Mouse (Mus musculus) neural tube, embryonic 14.5 days (tissue): ENCODE data around the gene Cryzl1. TPM values are rescaled to one million over a fixed set of nuclear protein-coding genes. Genes with fewer than 3 reads are reported as not detected.

Experiments
- ATAC-seq: fragments of 200-750 bp; cut with Nextera tagmentation; 2 replicates; pipeline ENCODE4 v1.8.0; 2017; ENCODE audit warnings: low read depth, mild to moderate bottlenecking, moderate TSS enrichment, moderate library complexity
- H3K27ac ChIP-seq: fragments of 300-500 bp; sonication (generic); 2 replicates; pipeline ENCODE4 v1.5.1; 2014; ENCODE audit warnings: low read depth, mild to moderate bottlenecking, control low read depth, low read length, moderate library complexity, mixed read lengths
- H3K27me3 ChIP-seq: fragments of 300-500 bp; sonication (generic); 2 replicates; pipeline ENCODE4 v1.6.1; 2014; ENCODE audit warnings: low read length; ENCODE audit not compliant: control insufficient read depth, insufficient read depth
- H3K36me3 ChIP-seq: fragments of 300-500 bp; sonication (generic); 2 replicates; pipeline ENCODE4 v1.6.1; 2014; ENCODE audit warnings: low read length, mixed read lengths; ENCODE audit not compliant: control insufficient read depth, insufficient read depth
- H3K4me1 ChIP-seq: fragments of 300-500 bp; sonication (generic); 2 replicates; pipeline ENCODE4 v1.6.1; 2014; ENCODE audit warnings: low read length; ENCODE audit not compliant: control insufficient read depth, insufficient read depth
- H3K4me2 ChIP-seq: fragments of 300-500 bp; sonication (generic); 2 replicates; pipeline ENCODE4 v1.6.1; 2014; ENCODE audit warnings: mild to moderate bottlenecking, low read depth, low read length, control low read depth
- H3K4me3 ChIP-seq: fragments of 300-500 bp; sonication (generic); 2 replicates; pipeline ENCODE4 v1.5.1; 2014; ENCODE audit warnings: low read depth, low read length, control low read depth, mixed read lengths
- H3K9ac ChIP-seq: fragments of 300-500 bp; sonication (generic); replicated peaks from 2 replicates; pipeline ENCODE4 v1.6.1; 2014; ENCODE audit warnings: low read depth, mild to moderate bottlenecking, control low read depth, low read length, mixed read lengths
- H3K9me3 ChIP-seq: fragments of 300-500 bp; sonication (generic); 2 replicates; pipeline ENCODE4 v1.6.1; 2016; ENCODE audit warnings: low read length; ENCODE audit not compliant: control insufficient read depth
- WGBS: fragments of 180-500 bp; shearing (Covaris S2); extraction: QIAGEN DNeasy Blood & Tissue Kit; methylation state at CpG from one replicate; pipeline ENCODE4 v1.1.7; 2014; 5-methylcytosine and 5-hydroxymethylcytosine counted together
- polyA plus RNA-seq: library from polyadenylated mRNA; unstranded; fragments of >200 nt; fragmentation: Nextera tagmentation; extraction: Ambion mirVana; gene quantifications from 2 replicates; pipeline ENCODE4 v1.2.1, GENCODE M21; 2014

Cryzl1 gene
- polyA plus RNA-seq, 1 experiment from 2014 or later = 118 TPM

- Histone ChIP-seq H3K4me1 (peaks cover 47% of the 10 kb centered on the region), H3K4me3 (no peak overlapping the region), H3K27ac (no peak overlapping the region), H3K36me3 (no peaks in the 10 kb centered on the region), H3K27me3 (no peaks in the 10 kb centered on the region), H3K9ac (no peak overlapping the region), H3K9me3 (no peaks in the 10 kb centered on the region), H3K4me2 (no peak overlapping the region)
- WGBS = 72% methylated on average over 15 of the region's 15 CpGs
- no peak for ATAC-seq
These were observed 36.5 kb upstream of the Cryzl1 start for GRCm38 (mm10) chr16:91765121-91765815.

DNA sequence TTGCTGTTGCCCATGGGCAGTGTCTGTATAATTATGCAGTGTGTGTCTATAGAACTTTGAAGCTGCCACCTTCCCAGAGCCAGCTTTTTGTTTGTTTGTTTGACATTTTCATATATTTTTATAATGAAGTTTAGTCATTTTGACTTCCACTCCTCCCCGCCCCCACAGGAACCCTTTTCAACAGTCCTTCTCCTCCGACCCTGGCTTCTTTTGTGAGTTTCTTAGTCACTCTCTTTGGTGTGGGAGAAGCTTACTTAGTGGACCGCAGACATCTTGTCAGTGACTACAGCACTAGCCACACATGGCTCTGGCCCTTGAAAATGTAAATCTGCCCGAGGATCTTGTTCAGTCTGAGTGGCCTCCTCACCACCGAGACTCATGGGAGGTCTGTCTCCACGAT lies 35.6 kb upstream of the Cryzl1 start:
- H3K27ac ChIP-seq = no peak overlapping the region

DNA sequence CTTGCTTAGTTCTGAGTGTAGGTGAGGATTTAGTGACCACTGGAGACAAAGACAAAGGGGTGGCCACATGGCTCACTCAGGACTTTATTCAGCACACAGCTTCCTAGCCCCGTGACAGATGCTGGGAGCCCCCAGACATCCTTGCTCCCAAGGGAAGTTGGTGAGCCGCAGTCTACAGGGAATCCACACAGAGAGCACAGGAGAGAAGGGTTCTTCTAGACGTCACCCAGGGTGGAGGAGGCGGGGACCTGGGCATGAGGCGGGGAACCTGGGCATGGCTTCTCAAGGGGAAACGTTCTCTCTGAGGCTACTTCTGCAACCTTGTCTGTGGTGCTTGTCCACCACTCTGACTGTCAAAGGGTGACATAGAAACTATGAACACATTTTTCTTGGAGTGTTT lies 35.2 kb upstream of the Cryzl1 start:
- Histone ChIP-seq H3K27me3 (no peaks in the 10 kb centered on the region), H3K4me1 (peaks cover 39% of the 10 kb centered on the region), H3K9ac (no peak overlapping the region), H3K9me3 (no peaks in the 10 kb centered on the region), H3K4me2 (no peak overlapping the region), H3K36me3 (no peaks in the 10 kb centered on the region), H3K27ac (no peak overlapping the region), H3K4me3 (no peak overlapping the region)
- 53% methylated on average over 6 of the region's 6 CpGs for WGBS
- no peak for ATAC-seq

More for the DNA sequence above, 35.6 kb upstream of the Cryzl1 start:
- H3K4me1 ChIP-seq = peaks cover 39% of the 10 kb centered on the region
- H3K36me3 ChIP-seq = no peaks in the 10 kb centered on the region
- H3K27me3 ChIP-seq = no peaks in the 10 kb centered on the region
- ATAC-seq = no peak
- H3K9me3 ChIP-seq = no peaks in the 10 kb centered on the region
- no peak overlapping the region for H3K9ac ChIP-seq
- H3K4me2 ChIP-seq = no peak overlapping the region
- no peak overlapping the region for H3K4me3 ChIP-seq
- 83% methylated on average over 6 of the region's 6 CpGs for WGBS

GRCm38 (mm10) chr16:91762476-91762875 lies 33.7 kb upstream of the Cryzl1 start:
- H3K4me1 ChIP-seq = peaks cover 39% of the 10 kb centered on the region
- WGBS = 54% methylated on average over 7 of the region's 7 CpGs
- no peak overlapping the region for H3K27ac ChIP-seq
- no peak overlapping the region for H3K4me3 ChIP-seq
- no peak overlapping the region for H3K9ac ChIP-seq
- no peaks in the 10 kb centered on the region for H3K27me3 ChIP-seq
- no peaks in the 10 kb centered on the region for H3K9me3 ChIP-seq
- H3K36me3 ChIP-seq = no peaks in the 10 kb centered on the region
- no peak overlapping the region for H3K4me2 ChIP-seq
- no peak for ATAC-seq

DNA sequence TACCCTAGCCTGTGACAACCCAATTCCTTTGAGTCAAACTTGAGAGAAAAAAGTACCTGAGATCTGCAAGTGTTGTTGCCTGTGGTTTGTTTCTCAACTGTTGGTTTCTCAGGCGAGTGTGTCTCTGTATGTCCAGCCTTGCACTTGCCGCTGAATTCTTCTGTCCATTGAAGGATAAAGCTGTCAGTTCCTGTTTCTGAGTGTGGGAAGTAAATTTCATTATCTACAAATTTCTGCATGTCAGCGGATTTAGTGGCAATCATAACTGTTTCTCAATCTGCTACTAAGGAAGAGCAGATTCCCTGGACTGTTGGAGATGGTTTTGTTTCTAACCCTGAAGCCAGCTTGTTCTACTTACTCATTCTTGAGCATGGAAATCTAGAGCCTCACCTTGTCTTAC lies 33.0 kb upstream of the Cryzl1 start:
- no peak overlapping the region for H3K9ac ChIP-seq
- H3K27me3 ChIP-seq = no peaks in the 10 kb centered on the region
- WGBS = 86% methylated on average over 3 of the region's 3 CpGs
- ATAC-seq = no peak
- H3K4me3 ChIP-seq = no peak overlapping the region
- peaks cover 33% of the 10 kb centered on the region for H3K4me1 ChIP-seq
- H3K9me3 ChIP-seq = no peaks in the 10 kb centered on the region
- no peak overlapping the region for H3K4me2 ChIP-seq
- no peak overlapping the region for H3K27ac ChIP-seq
- no peaks in the 10 kb centered on the region for H3K36me3 ChIP-seq

GRCm38 (mm10) chr16:91761202-91761601 lies 32.4 kb upstream of the Cryzl1 start:
- peaks cover 30% of the 10 kb centered on the region for H3K4me1 ChIP-seq

GRCm38 (mm10) chr16:91754957-91755356 lies 26.2 kb upstream of the Cryzl1 start:
- H3K9me3 ChIP-seq = no peaks in the 10 kb centered on the region
- H3K4me3 ChIP-seq = no peak overlapping the region
- no peak overlapping the region for H3K4me2 ChIP-seq
- H3K4me1 ChIP-seq = no peaks in the 10 kb centered on the region
- no peak for ATAC-seq
- H3K27me3 ChIP-seq = no peaks in the 10 kb centered on the region
- 93% methylated on average over 6 of the region's 6 CpGs for WGBS
- H3K9ac ChIP-seq = no peak overlapping the region
- H3K36me3 ChIP-seq = no peaks in the 10 kb centered on the region
- H3K27ac ChIP-seq = no peak overlapping the region

More at GRCm38 (mm10) chr16:91761202-91761601, 32.4 kb upstream of the Cryzl1 start:
- no peak overlapping the region for H3K9ac ChIP-seq
- H3K27me3 ChIP-seq = no peaks in the 10 kb centered on the region
- WGBS = 71% methylated on average over 9 of the region's 9 CpGs
- no peaks in the 10 kb centered on the region for H3K9me3 ChIP-seq
- H3K36me3 ChIP-seq = no peaks in the 10 kb centered on the region
- no peak overlapping the region for H3K4me3 ChIP-seq
- H3K4me2 ChIP-seq = no peak overlapping the region
- no peak overlapping the region for H3K27ac ChIP-seq
- no peak for ATAC-seq

DNA sequence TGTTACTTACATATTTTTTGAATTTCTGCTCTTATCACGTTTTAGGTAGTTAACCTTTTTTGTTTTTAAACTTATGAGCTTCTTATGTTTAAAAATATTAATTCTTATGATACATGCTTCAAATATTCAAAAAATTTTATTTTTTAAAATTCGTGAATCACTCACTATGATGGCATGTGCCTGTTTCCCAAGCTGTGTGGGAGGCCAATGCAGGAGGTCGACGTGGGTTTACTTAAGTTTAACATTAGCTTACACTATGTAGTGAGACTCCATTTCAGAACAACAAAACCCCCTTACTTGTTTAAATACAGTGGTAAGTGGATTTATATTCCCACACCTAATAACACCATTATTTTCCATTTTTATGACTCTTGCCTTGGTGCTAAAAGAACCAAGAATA lies 24.8 kb upstream of the Cryzl1 start:
- Histone ChIP-seq H3K4me2 (no peak overlapping the region), H3K4me3 (no peak overlapping the region), H3K27ac (no peak overlapping the region), H3K9me3 (no peaks in the 10 kb centered on the region), H3K27me3 (no peaks in the 10 kb centered on the region), H3K4me1 (no peaks in the 10 kb centered on the region), H3K9ac (no peak overlapping the region), H3K36me3 (no peaks in the 10 kb centered on the region)
- no peak for ATAC-seq
- 90% methylated on average over 4 of the region's 4 CpGs for WGBS

- no peaks in the 10 kb centered on the region for H3K4me1 ChIP-seq
- H3K4me2 ChIP-seq = no peak overlapping the region
- WGBS = 71% methylated on average over 13 of the region's 13 CpGs
- no peak overlapping the region for H3K27ac ChIP-seq
- no peak overlapping the region for H3K9ac ChIP-seq
- no peaks in the 10 kb centered on the region for H3K27me3 ChIP-seq
- no peak overlapping the region for H3K4me3 ChIP-seq
- no peak for ATAC-seq
- no peaks in the 10 kb centered on the region for H3K9me3 ChIP-seq
- no peaks in the 10 kb centered on the region for H3K36me3 ChIP-seq
These were observed 23.0 kb upstream of the Cryzl1 start for GRCm38 (mm10) chr16:91751644-91752385.
